Mouse (Mus musculus) G1E (cell line): Measurements from ENCODE around the gene Spata17. TPM values are rescaled to one million over a fixed set of nuclear protein-coding genes. Genes with fewer than 3 reads are reported as not detected.

Experiments
- ATAC-seq: 2 replicates; pipeline ENCODE4 v1.8.0; 2016; ENCODE audit warnings: mild to moderate bottlenecking; ENCODE audit not compliant: insufficient number of reproducible peaks, poor library complexity, low FRiP score, severe bottlenecking; ENCODE audit errors: extremely low read depth
- DNase-seq: peaks from one replicate; pipeline ENCODE4 v3.0.0; 2012; ENCODE audit warnings: low spot score
- H3K27me3 ChIP-seq: 2 replicates; pipeline ENCODE4 v1.6.1; 2012; ENCODE audit warnings: mild to moderate bottlenecking, low read length, inconsistent platforms; ENCODE audit not compliant: insufficient read depth
- H3K36me3 ChIP-seq: replicated peaks from 2 replicates; pipeline ENCODE3; 2012; ENCODE audit warnings: mild to moderate bottlenecking, inconsistent platforms
- H3K4me1 ChIP-seq: 2 replicates; pipeline ENCODE4 v1.6.1; 2012; ENCODE audit warnings: low read depth, low read length, inconsistent platforms, mixed read lengths; ENCODE audit not compliant: insufficient read depth
- H3K4me3 ChIP-seq: 2 replicates; pipeline ENCODE4 v1.5.1; 2012; ENCODE audit warnings: low read depth, mild to moderate bottlenecking, inconsistent platforms, low read length, moderate library complexity, mixed read lengths
- H3K9me3 ChIP-seq: replicated peaks from 2 replicates; pipeline ENCODE4 v1.6.1; 2012; ENCODE audit warnings: inconsistent platforms
- CTCF ChIP-seq: IDR thresholded peaks from 2 replicates; pipeline ENCODE4 v1.5.1; 2012; ENCODE audit warnings: low read depth, low read length, inconsistent platforms, mixed read lengths
- GATA1 ChIP-seq: IDR thresholded peaks from 2 replicates; pipeline ENCODE4 v1.6.1; 2012; ENCODE audit warnings: borderline replicate concordance, low read length, inconsistent platforms, mixed read lengths
- GATA2 ChIP-seq: IDR thresholded peaks from 2 replicates; pipeline ENCODE4 v1.6.1; 2012; ENCODE audit warnings: low read depth, low read length, inconsistent platforms, borderline replicate concordance
- POLR2AphosphoS5 ChIP-seq: IDR thresholded peaks from 2 replicates; pipeline ENCODE4 v1.6.1; 2012; ENCODE audit warnings: low read depth, low read length, inconsistent platforms; ENCODE audit not compliant: insufficient replicate concordance
- TAL1 ChIP-seq: conservative IDR thresholded peaks from 2 replicates; pipeline ENCODE4 v1.6.1; 2012; ENCODE audit warnings: low read depth, low read length, inconsistent platforms, mixed read lengths
- polyA plus RNA-seq: library from polyadenylated mRNA; stranded (reverse); fragments of >175 nt; gene quantifications from 2 replicates; pipeline ENCODE4 v1.2.3, GENCODE M21; 2012
- total RNA-seq, 2 experiments: library from RNA; stranded (forward) in 1 of 2; stranded (reverse) in 1 of 2; fragments of 200-1000 nt in 1 of 2; fragments of >200 nt in 1 of 2; fragmentation: Nextera tagmentation in 1 of 2; gene quantifications; 2 replicates each; pipeline ENCODE4 v1.2.3; 2014 to 2017

Gene Spata17
- total and polyA plus RNA-seq, 3 experiments, result 0.66 to 3.8 TPM; not detected in 1

- ATAC-seq (no peak), DNase-seq (no peak)
- no peaks in the 10 kb centered on the region for H3K36me3 ChIP-seq
- peaks cover 17% of the 10 kb centered on the region for H3K9me3 ChIP-seq
- no peak for TF ChIP-seq POLR2AphosphoS5
- no peak for TF ChIP-seq CTCF
- no peak for TF ChIP-seq GATA2
- no peak for TF ChIP-seq GATA1
- TF ChIP-seq TAL1, result no peak
- H3K4me1 ChIP-seq, result peaks cover 2% of the 10 kb centered on the region; the same call in 1 of the 2 replicates
- H3K4me3 ChIP-seq, result no peak overlapping the region
- no peaks in the 10 kb centered on the region for H3K27me3 ChIP-seq
These were observed 59.6 kb downstream of the Spata17 start for GRCm38 (mm10) chr1:187155658-187156057.

DNA sequence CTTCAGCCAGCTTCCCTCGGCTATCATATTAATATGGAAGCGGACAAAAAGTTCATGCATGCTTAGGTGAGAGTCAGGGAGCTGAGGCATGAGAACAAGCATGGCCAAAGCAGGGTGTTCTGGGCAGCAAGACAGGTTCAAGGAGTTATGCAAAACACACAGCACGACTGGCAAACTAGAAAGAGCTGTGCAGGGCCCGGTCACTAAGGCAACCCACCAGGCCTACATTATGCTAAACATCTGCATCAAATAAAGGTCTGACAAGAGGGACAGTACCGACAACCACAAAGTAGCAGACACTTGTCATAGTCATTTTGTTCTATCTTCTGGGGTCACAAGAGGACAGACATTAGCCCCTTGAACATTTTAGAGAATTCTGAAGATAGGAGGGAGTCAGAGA, 61.6 kb downstream of the Spata17 start:
- no peak for TF ChIP-seq TAL1
- TF ChIP-seq GATA1, result no peak
- TF ChIP-seq GATA2, result no peak
- no peak for TF ChIP-seq CTCF
- TF ChIP-seq POLR2AphosphoS5, result no peak
- DNase-seq, result no peak
- H3K4me3 ChIP-seq, result no peak overlapping the region
- ATAC-seq, result no peak
- H3K9me3 ChIP-seq, result peaks cover 24% of the 10 kb centered on the region
- no peaks in the 10 kb centered on the region for H3K36me3 ChIP-seq
- no peaks in the 10 kb centered on the region for H3K27me3 ChIP-seq
- no peaks in the 10 kb centered on the region for H3K4me1 ChIP-seq

DNA sequence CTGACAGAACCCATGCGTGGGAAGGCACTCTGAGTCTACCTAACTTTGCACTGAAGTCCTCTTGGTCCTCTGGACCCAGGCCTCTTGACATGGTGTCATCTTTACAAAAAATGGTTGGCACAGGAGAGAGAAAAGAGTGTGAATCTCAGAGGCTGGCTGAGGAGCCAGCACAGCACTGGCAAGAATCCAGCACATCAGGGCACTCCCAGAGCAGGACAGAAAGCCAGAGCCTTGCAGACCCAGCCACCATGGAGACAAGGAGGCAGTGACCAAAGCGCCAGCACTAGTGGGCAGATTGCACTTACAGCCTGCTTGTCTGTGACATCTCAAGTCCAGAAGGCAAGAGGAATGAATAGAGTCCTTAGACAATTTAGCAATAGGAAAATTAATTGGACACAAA, 62.7 kb downstream of the Spata17 start:
- no peaks in the 10 kb centered on the region for H3K27me3 ChIP-seq
- ATAC-seq, result no peak
- peaks cover 24% of the 10 kb centered on the region for H3K9me3 ChIP-seq
- H3K4me3 ChIP-seq, result no peak overlapping the region
- H3K36me3 ChIP-seq, result no peaks in the 10 kb centered on the region
- no peaks in the 10 kb centered on the region for H3K4me1 ChIP-seq
- TF ChIP-seq TAL1 (no peak), POLR2AphosphoS5 (no peak), GATA1 (no peak), GATA2 (no peak), CTCF (no peak)
- DNase-seq, result no peak

DNA sequence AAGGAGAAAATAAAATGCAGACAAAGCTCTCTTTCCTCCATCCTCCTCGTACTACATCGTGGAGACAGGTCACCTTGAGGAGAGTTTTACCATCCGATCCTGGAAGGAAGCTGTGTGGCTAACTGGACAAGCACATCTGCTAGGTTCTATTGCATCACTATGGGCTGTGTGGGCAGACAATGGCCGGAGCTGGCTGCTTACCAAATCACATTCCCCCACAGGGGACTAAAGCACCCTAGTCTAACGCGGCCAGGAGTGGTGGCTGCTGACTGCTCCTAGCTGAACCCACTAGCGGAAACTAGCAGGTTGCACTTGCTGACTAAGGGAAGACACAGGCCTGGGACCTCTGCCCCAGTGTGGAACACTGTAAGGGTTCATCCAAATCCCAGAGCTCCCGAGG, 72.3 kb downstream of the Spata17 start:
- ATAC-seq (no peak), DNase-seq (no peak)
- TF ChIP-seq GATA2 (no peak), CTCF (no peak), POLR2AphosphoS5 (no peak), GATA1 (no peak), TAL1 (no peak)
- no peaks in the 10 kb centered on the region for H3K4me1 ChIP-seq
- H3K4me3 ChIP-seq, result no peak overlapping the region
- H3K9me3 ChIP-seq, result peaks cover 11% of the 10 kb centered on the region
- no peaks in the 10 kb centered on the region for H3K27me3 ChIP-seq
- no peaks in the 10 kb centered on the region for H3K36me3 ChIP-seq

- Histone ChIP-seq H3K27me3 (no peaks in the 10 kb centered on the region), H3K9me3 (peaks cover 24% of the 10 kb centered on the region), H3K4me3 (no peak overlapping the region), H3K4me1 (no peaks in the 10 kb centered on the region), H3K36me3 (no peaks in the 10 kb centered on the region)
- DNase-seq, result no peak
- TF ChIP-seq POLR2AphosphoS5 (no peak), CTCF (no peak), GATA2 (no peak), TAL1 (no peak), GATA1 (no peak)
- no peak for ATAC-seq
These were observed 77.8 kb downstream of the Spata17 start for GRCm38 (mm10) chr1:187137426-187137825.

- no peaks in the 10 kb centered on the region for H3K27me3 ChIP-seq
- H3K4me3 ChIP-seq, result no peak overlapping the region
- no peaks in the 10 kb centered on the region for H3K36me3 ChIP-seq
- no peaks in the 10 kb centered on the region for H3K4me1 ChIP-seq
- TF ChIP-seq GATA2 (no peak), GATA1 (no peak), CTCF (no peak), POLR2AphosphoS5 (no peak), TAL1 (no peak)
- H3K9me3 ChIP-seq, result peaks cover 26% of the 10 kb centered on the region
- ATAC-seq (no peak), DNase-seq (no peak)
These were observed 79.4 kb downstream of the Spata17 start for GRCm38 (mm10) chr1:187135887-187136286.
